Mouse (Mus musculus) CD4-positive helper T cell, adult 2 months (primary cell): Measurements from ENCODE around the gene Endou.

Source experiments
- DNase-seq: peaks from one replicate; pipeline ENCODE4 v3.0.0-alpha.2; 2012; ENCODE audit warnings: low read depth, missing footprints, low spot score

Gene Endou

GRCm38 (mm10) chr15:97684118-97684517 lies 47.0 kb downstream of the Endou start:
- DNase-seq = no peak

GRCm38 (mm10) chr15:97682053-97682452 lies 49.1 kb downstream of the Endou start:
- DNase-seq = no peak

GRCm38 (mm10) chr15:97679991-97680681 lies 51.0 kb downstream of the Endou start:
- DNase-seq = no peak

GRCm38 (mm10) chr15:97677341-97677740 lies 53.8 kb downstream of the Endou start:
- DNase-seq = no peak

GRCm38 (mm10) chr15:97675927-97676326 lies 55.2 kb downstream of the Endou start:
- peak; percentile 29 for DNase-seq

- DNase-seq = no peak
Measured at GRCm38 (mm10) chr15:97674423-97674822, 56.7 kb downstream of the Endou start.

- DNase-seq = no peak
Measured at GRCm38 (mm10) chr15:97673256-97674000, 57.7 kb downstream of the Endou start.

- DNase-seq = no peak
Measured at GRCm38 (mm10) chr15:97672211-97672765, 58.9 kb downstream of the Endou start.

- no peak for DNase-seq
Measured at GRCm38 (mm10) chr15:97670554-97670953, 60.6 kb downstream of the Endou start.

- DNase-seq = peak; percentile 17
Measured at GRCm38 (mm10) chr15:97668158-97668877, 62.8 kb downstream of the Endou start.

- DNase-seq = peak; percentile 83
Measured at GRCm38 (mm10) chr15:97667437-97667836, 63.7 kb downstream of the Endou start.

- peak; percentile 39 for DNase-seq
Measured at GRCm38 (mm10) chr15:97666457-97666770, 64.7 kb downstream of the Endou start.

- DNase-seq = peak; percentile 84
Measured at GRCm38 (mm10) chr15:97665770-97666456, 65.2 kb downstream of the Endou start.

GRCm38 (mm10) chr15:97664981-97665668 lies 66.0 kb downstream of the Endou start:
- peak; percentile 81 for DNase-seq

GRCm38 (mm10) chr15:97663750-97664406 lies 67.3 kb downstream of the Endou start:
- peak; percentile 87 for DNase-seq
